Mouse (Mus musculus) kidney, postnatal 0 days (tissue): ENCODE results near the gene Mgl2. TPM values are rescaled to one million over a fixed set of nuclear protein-coding genes. Genes with fewer than 3 reads are reported as not detected.
"Not testable (repeated sequence)": the region's sequence is repeated elsewhere in the genome, so short reads cannot be mapped to it uniquely, and the experiment has no call there.

ENCODE experiments used
- ATAC-seq: fragments of 200-750 bp; cut with Nextera tagmentation; replicated peaks from 2 replicates; pipeline ENCODE4 v1.8.0; 2017; ENCODE audit warnings: low read depth, moderate number of reproducible peaks, moderate TSS enrichment, moderate library complexity; ENCODE audit not compliant: low FRiP score
- DNase-seq: peaks from one replicate; pipeline ENCODE4 v3.0.0-alpha.2; 2016; ENCODE audit warnings: low spot score
- H3K27ac ChIP-seq: fragments of 300-500 bp; sonication (generic); 2 replicates; pipeline ENCODE4 v1.5.1; 2014; ENCODE audit warnings: mild to moderate bottlenecking
- H3K27me3 ChIP-seq: fragments of 300-500 bp; sonication (generic); 2 replicates; pipeline ENCODE4 v1.6.1; 2014; ENCODE audit warnings: low read length, mixed read lengths; ENCODE audit not compliant: insufficient read depth
- H3K36me3 ChIP-seq: fragments of 300-500 bp; sonication (generic); 2 replicates; pipeline ENCODE4 v1.6.1; 2014; ENCODE audit warnings: low read length, mixed read lengths; ENCODE audit not compliant: insufficient read depth
- H3K4me1 ChIP-seq: fragments of 300-500 bp; sonication (generic); replicated peaks from 2 replicates; pipeline ENCODE4 v1.6.1; 2014; ENCODE audit warnings: antibody characterized with exemption, low read length, mixed read lengths; ENCODE audit not compliant: insufficient read depth
- H3K4me2 ChIP-seq: fragments of 300-500 bp; sonication (generic); 2 replicates; pipeline ENCODE4 v1.6.1; 2014; ENCODE audit warnings: mild to moderate bottlenecking, low read length, moderate library complexity, mixed read lengths
- H3K4me3 ChIP-seq: fragments of 300-500 bp; sonication (generic); replicated peaks from 2 replicates; pipeline ENCODE4 v1.5.1; 2014; ENCODE audit warnings: low read depth, low read length
- H3K9ac ChIP-seq: fragments of 300-500 bp; sonication (generic); 2 replicates; pipeline ENCODE4 v1.6.1; 2014; ENCODE audit warnings: low read depth, low read length
- H3K9me3 ChIP-seq: fragments of 300-500 bp; sonication (generic); replicated peaks from 2 replicates; pipeline ENCODE4 v1.6.1; 2016; ENCODE audit warnings: low read length, inconsistent platforms, mixed read lengths
- CTCF ChIP-seq: IDR thresholded peaks from 2 replicates; pipeline ENCODE4 v1.5.1; 2016; ENCODE audit warnings: antibody characterized with exemption, low read depth, mild to moderate bottlenecking, moderate library complexity
- WGBS: fragments of 180-500 bp; shearing (Covaris S2); extraction: QIAGEN DNeasy Blood & Tissue Kit; methylation state at CpG from one replicate; pipeline ENCODE4 v1.1.7; 2014; 5-methylcytosine and 5-hydroxymethylcytosine counted together
- polyA plus RNA-seq: library from polyadenylated mRNA; unstranded; fragments of >200 nt; fragmentation: Nextera tagmentation; extraction: Ambion mirVana; gene quantifications from 2 replicates; pipeline ENCODE4 v1.2.1, GENCODE M21; 2015

Gene Mgl2
- polyA plus RNA-seq, 1 experiment from 2014 or later, result 0.47 TPM

- H3K4me1 ChIP-seq, result no peaks in the 10 kb centered on the region
- no peak overlapping the region for H3K27ac ChIP-seq
- no peak for TF ChIP-seq CTCF
- H3K27me3 ChIP-seq, result no peaks in the 10 kb centered on the region
- no peak overlapping the region for H3K4me2 ChIP-seq
- no peak overlapping the region for H3K4me3 ChIP-seq
- no peaks in the 10 kb centered on the region for H3K9me3 ChIP-seq
- ATAC-seq, result no peak
- 91% methylated on average over 2 of the region's 2 CpGs for WGBS
- H3K9ac ChIP-seq, result no peak overlapping the region
- no peaks in the 10 kb centered on the region for H3K36me3 ChIP-seq
- DNase-seq, result no peak
These were observed 30.3 kb upstream of the Mgl2 start for GRCm38 (mm10) chr11:70099809-70100208.

- Histone ChIP-seq H3K4me2 (no peak overlapping the region), H3K36me3 (no peaks in the 10 kb centered on the region), H3K27ac (no peak overlapping the region), H3K9ac (no peak overlapping the region), H3K4me1 (no peaks in the 10 kb centered on the region), H3K27me3 (no peaks in the 10 kb centered on the region), H3K4me3 (no peak overlapping the region), H3K9me3 (no peaks in the 10 kb centered on the region)
- WGBS, result 72% methylated on average over 14 of the region's 14 CpGs
- no peak for TF ChIP-seq CTCF
- DNase-seq (no peak), ATAC-seq (no peak)
These were observed 26.3 kb upstream of the Mgl2 start for GRCm38 (mm10) chr11:70103701-70104315.

GRCm38 (mm10) chr11:70107085-70107484 is 23.0 kb upstream of the Mgl2 start:
- H3K36me3 ChIP-seq, result no peaks in the 10 kb centered on the region
- no peak overlapping the region for H3K4me3 ChIP-seq
- DNase-seq, result no peak
- ATAC-seq, result no peak
- H3K4me1 ChIP-seq, result no peaks in the 10 kb centered on the region
- no peak overlapping the region for H3K9ac ChIP-seq
- H3K27ac ChIP-seq, result no peak overlapping the region
- H3K9me3 ChIP-seq, result no peaks in the 10 kb centered on the region
- no peak overlapping the region for H3K4me2 ChIP-seq
- no peak for TF ChIP-seq CTCF
- no peaks in the 10 kb centered on the region for H3K27me3 ChIP-seq
- 77% methylated on average over 8 of the region's 8 CpGs for WGBS

GRCm38 (mm10) chr11:70110146-70110545 is 20.0 kb upstream of the Mgl2 start:
- no peaks in the 10 kb centered on the region for H3K4me1 ChIP-seq
- TF ChIP-seq CTCF, result peak; percentile 76
- no peak overlapping the region for H3K9ac ChIP-seq
- H3K4me2 ChIP-seq, result no peak overlapping the region
- 72% methylated on average over 3 of the region's 3 CpGs for WGBS
- DNase-seq (no peak), ATAC-seq (no peak)
- no peaks in the 10 kb centered on the region for H3K36me3 ChIP-seq
- H3K4me3 ChIP-seq, result no peak overlapping the region
- H3K27ac ChIP-seq, result no peak overlapping the region
- H3K27me3 ChIP-seq, result no peaks in the 10 kb centered on the region
- H3K9me3 ChIP-seq, result no peaks in the 10 kb centered on the region

GRCm38 (mm10) chr11:70114562-70114961 is 15.6 kb upstream of the Mgl2 start:
- Histone ChIP-seq H3K4me3 (no peak overlapping the region), H3K27me3 (no peaks in the 10 kb centered on the region), H3K4me2 (no peak overlapping the region), H3K27ac (no peak overlapping the region), H3K4me1 (no peaks in the 10 kb centered on the region), H3K9me3 (no peaks in the 10 kb centered on the region), H3K9ac (no peak overlapping the region), H3K36me3 (no peaks in the 10 kb centered on the region)
- WGBS, result 25% methylated on average over 4 of the region's 4 CpGs
- TF ChIP-seq CTCF, result no peak
- ATAC-seq (no peak), DNase-seq (no peak)

GRCm38 (mm10) chr11:70115901-70116300 is 14.2 kb upstream of the Mgl2 start:
- DNase-seq (no peak), ATAC-seq (no peak)
- H3K4me2 ChIP-seq, result no peak overlapping the region
- no peaks in the 10 kb centered on the region for H3K9me3 ChIP-seq
- no peaks in the 10 kb centered on the region for H3K27me3 ChIP-seq
- WGBS, result 96% methylated on average over 3 of the region's 3 CpGs
- no peaks in the 10 kb centered on the region for H3K4me1 ChIP-seq
- no peak for TF ChIP-seq CTCF
- no peak overlapping the region for H3K27ac ChIP-seq
- H3K4me3 ChIP-seq, result no peak overlapping the region
- no peak overlapping the region for H3K9ac ChIP-seq
- H3K36me3 ChIP-seq, result no peaks in the 10 kb centered on the region

- 65% methylated on average over 3 of the region's 3 CpGs for WGBS
- H3K9ac ChIP-seq, H3K4me1 ChIP-seq, H3K4me2 ChIP-seq, H3K4me3 ChIP-seq, H3K9me3 ChIP-seq, ATAC-seq, H3K27me3 ChIP-seq, H3K27ac ChIP-seq, H3K36me3 ChIP-seq, DNase-seq: not testable (repeated sequence)
These were observed 4.9 kb downstream of the Mgl2 start for GRCm38 (mm10) chr11:70135001-70135400.

- H3K4me2 ChIP-seq, H3K27ac ChIP-seq, H3K4me3 ChIP-seq, H3K36me3 ChIP-seq, H3K27me3 ChIP-seq, DNase-seq, H3K4me1 ChIP-seq, H3K9ac ChIP-seq, H3K9me3 ChIP-seq, ATAC-seq: not testable (repeated sequence)
- WGBS, result 81% methylated on average over 8 of the region's 8 CpGs
These were observed 5.8 kb downstream of the Mgl2 start for GRCm38 (mm10) chr11:70135925-70136324.
